Comparison of ENCODE assay signal across 8 mouse cellular contexts in genomic region chr17:13007730-13008425, GRCm38 (mm10). TPM values are rescaled to one million over a fixed set of nuclear protein-coding genes. Genes with fewer than 3 reads are reported as not detected.
DNase-seq lines count a peak whose midpoint lies in the region; ATAC-seq lines count a peak whose summit lies in the region.

No protein-coding gene starts in this region.

- H3K9me3 ChIP-seq in heart, embryonic 14.5 days (ENCODE audit: control insufficient read depth, low read length) = no peaks in the 10 kb centered on the region
- H3K9me3 ChIP-seq in liver, embryonic 13.5 days (replicated peaks) = no peaks in the 10 kb centered on the region
- H3K9me3 ChIP-seq in stomach, embryonic 16.5 days (replicated peaks; ENCODE audit: control insufficient read depth, low read length) = no peaks in the 10 kb centered on the region

- H3K4me3 ChIP-seq in brown adipose tissue, adult 24 weeks (ENCODE audit: insufficient read depth, low read depth, low read length) = peak overlapping the region; percentile 82
- peak overlapping the region; percentile 61 to 76 for H3K4me3 ChIP-seq in heart, embryonic 14.5 days (ENCODE audit: control insufficient read depth in 1 of 2, insufficient read depth in 1 of 2, low read depth in 1 of 2, low read length in 2 of 2)
- peak overlapping the region; percentile 89 for H3K4me3 ChIP-seq in liver, embryonic 13.5 days (replicated peaks)
- peak overlapping the region; percentile 82 for H3K4me3 ChIP-seq in stomach, embryonic 16.5 days (replicated peaks; ENCODE audit: low read length)

- peak; percentile 96 for DNase-seq in CD4-positive, CD25-positive, alpha-beta regulatory T cell, adult 2 months (ENCODE audit: low read depth, low spot score)
- peak; percentile 46 for DNase-seq in fat pad, adult 2 months (ENCODE audit: extremely low read depth, low read depth, low spot score)
- DNase-seq in kidney, postnatal 14 days = peak; percentile 99
- peak; percentile 99 for DNase-seq in liver, embryonic 13.5 days
- peak; percentile 97 for DNase-seq in neural tube, embryonic 10.5 days (ENCODE audit: extremely low spot score, low spot score)

- peak; percentile 98 for ATAC-seq in heart, embryonic 14.5 days (ENCODE audit: insufficient number of reproducible peaks, insufficient read depth, low FRiP score, low read depth)
- ATAC-seq in liver, embryonic 13.5 days (ENCODE audit: low read depth) = peak; percentile 98
- ATAC-seq in stomach, embryonic 16.5 days (ENCODE audit: insufficient read depth, low FRiP score) = peak; percentile 98

- peak overlapping the region; percentile 92 for H3K27ac ChIP-seq in brown adipose tissue, adult 24 weeks (replicated peaks; ENCODE audit: low read depth, low read length)
- peak overlapping the region; percentile 92 to 94 for H3K27ac ChIP-seq in heart, embryonic 14.5 days (replicated peaks in 1 of 2; ENCODE audit: control insufficient read depth in 1 of 2, insufficient read depth in 1 of 2, low read depth in 2 of 2, low read length in 2 of 2)
- H3K27ac ChIP-seq in liver, embryonic 13.5 days = peak overlapping the region; percentile 92
- peak overlapping the region; percentile 89 for H3K27ac ChIP-seq in stomach, embryonic 16.5 days (ENCODE audit: low read length)

- peak overlapping the region; percentile 73 for H3K4me2 ChIP-seq in heart, embryonic 14.5 days (ENCODE audit: low read length)
- H3K4me2 ChIP-seq in liver, embryonic 13.5 days = peak overlapping the region; percentile 91
- H3K4me2 ChIP-seq in stomach, embryonic 16.5 days (ENCODE audit: low read depth, low read length) = peak overlapping the region; percentile 86

- peak overlapping the region; percentile 88 for H3K9ac ChIP-seq in heart, embryonic 14.5 days (ENCODE audit: low read length)
- H3K9ac ChIP-seq in liver, embryonic 13.5 days = peak overlapping the region; percentile 91
- peak overlapping the region; percentile 74 for H3K9ac ChIP-seq in stomach, embryonic 16.5 days (ENCODE audit: low read length)

- H3K4me1 ChIP-seq in brown adipose tissue, adult 24 weeks (ENCODE audit: control insufficient read depth, insufficient read depth, insufficient read length, low read length) = no peaks in the 10 kb centered on the region; the same call in 1 of the 2 replicates
- H3K4me1 ChIP-seq in heart, embryonic 14.5 days (ENCODE audit: control insufficient read depth in 2 of 2, insufficient read depth in 2 of 2, low read length in 2 of 2) = peaks cover 3 to 10% of the 10 kb centered on the region in 2 experiments; a peak in 2 of 4 replicates
- H3K4me1 ChIP-seq in liver, embryonic 13.5 days (replicated peaks) = peaks cover 35% of the 10 kb centered on the region
- H3K4me1 ChIP-seq in stomach, embryonic 16.5 days (ENCODE audit: control insufficient read depth, insufficient read depth, low read length) = peaks cover 13% of the 10 kb centered on the region

- WGBS in heart, embryonic 14.5 days = under 1% methylated on average over 70 of the region's 76 CpGs
- WGBS in liver, embryonic 13.5 days (ENCODE audit: insufficient replicate concordance) = under 1% methylated on average over 75 of the region's 76 CpGs
- 0% methylated on average over 76 of the region's 76 CpGs for WGBS in stomach, embryonic 16.5 days

- peaks cover 28% of the 10 kb centered on the region for H3K36me3 ChIP-seq in heart, embryonic 14.5 days (ENCODE audit: control insufficient read depth, insufficient read depth, low read length)
- H3K36me3 ChIP-seq in liver, embryonic 13.5 days = peaks cover 24% of the 10 kb centered on the region
- no peaks in the 10 kb centered on the region for H3K36me3 ChIP-seq in stomach, embryonic 16.5 days (ENCODE audit: control insufficient read depth, insufficient read depth, low read length)

- no peaks in the 10 kb centered on the region for H3K27me3 ChIP-seq in heart, embryonic 14.5 days (ENCODE audit: control insufficient read depth, insufficient read depth, low read length)
- no peaks in the 10 kb centered on the region for H3K27me3 ChIP-seq in liver, embryonic 13.5 days
- no peaks in the 10 kb centered on the region for H3K27me3 ChIP-seq in stomach, embryonic 16.5 days (ENCODE audit: control insufficient read depth, insufficient read depth, low read length)

RNA-seq across cellular contexts. Expression of gene Sod2, which starts 1.2 kb away (rescaled TPM):
- 1,013 and 1,407 TPM in 2 replicates for polyA plus RNA-seq in brown adipose tissue, adult 24 weeks (2012; ENCODE audit: insufficient read depth, insufficient read length, missing spikeins)
- 520 and 533 TPM in 2 replicates for polyA plus RNA-seq in heart, embryonic 14.5 days (2014; fragmentation: Nextera tagmentation; extraction: Ambion mirVana)
- 146 and 149 TPM in 2 replicates for polyA plus RNA-seq in liver, embryonic 13.5 days (2015; fragmentation: Nextera tagmentation; extraction: Ambion mirVana)
- polyA plus RNA-seq in stomach, embryonic 16.5 days (2015; fragmentation: Nextera tagmentation; extraction: Ambion mirVana) = 125 and 130 TPM in 2 replicates

RNA-seq across cellular contexts. Expression of gene Wtap, which starts 13.9 kb away (rescaled TPM):
- 59.6 and 62.5 TPM in 2 replicates for polyA plus RNA-seq in brown adipose tissue, adult 24 weeks (2012; ENCODE audit: insufficient read depth, insufficient read length, missing spikeins)
- polyA plus RNA-seq in heart, embryonic 14.5 days (2014; fragmentation: Nextera tagmentation; extraction: Ambion mirVana) = 83.1 and 85.7 TPM in 2 replicates
- polyA plus RNA-seq in liver, embryonic 13.5 days (2015; fragmentation: Nextera tagmentation; extraction: Ambion mirVana) = 63.4 and 69.1 TPM in 2 replicates
- 101 and 105 TPM in 2 replicates for polyA plus RNA-seq in stomach, embryonic 16.5 days (2015; fragmentation: Nextera tagmentation; extraction: Ambion mirVana)

RNA-seq across cellular contexts. Expression of gene Gpr31b, which starts 44.2 kb away (rescaled TPM):
- not detected in 2 replicates for polyA plus RNA-seq in brown adipose tissue, adult 24 weeks (2012; ENCODE audit: insufficient read depth, insufficient read length, missing spikeins)
- polyA plus RNA-seq in heart, embryonic 14.5 days (2014; fragmentation: Nextera tagmentation; extraction: Ambion mirVana) = 0.30 TPM in 1 of 2 replicates, not detected in the other
- not detected in 2 replicates for polyA plus RNA-seq in liver, embryonic 13.5 days (2015; fragmentation: Nextera tagmentation; extraction: Ambion mirVana)
- not detected in 2 replicates for polyA plus RNA-seq in stomach, embryonic 16.5 days (2015; fragmentation: Nextera tagmentation; extraction: Ambion mirVana)

RNA-seq across cellular contexts. Expression of gene Acat2, which starts 47.3 kb away (rescaled TPM):
- polyA plus RNA-seq in brown adipose tissue, adult 24 weeks (2012; ENCODE audit: insufficient read depth, insufficient read length, missing spikeins) = 236 TPM in 2 replicates
- 22.8 and 25.6 TPM in 2 replicates for polyA plus RNA-seq in heart, embryonic 14.5 days (2014; fragmentation: Nextera tagmentation; extraction: Ambion mirVana)
- polyA plus RNA-seq in liver, embryonic 13.5 days (2015; fragmentation: Nextera tagmentation; extraction: Ambion mirVana) = 87.7 and 104 TPM in 2 replicates
- 137 TPM in 2 replicates for polyA plus RNA-seq in stomach, embryonic 16.5 days (2015; fragmentation: Nextera tagmentation; extraction: Ambion mirVana)

RNA-seq across cellular contexts. Expression of gene Tcp10b, which starts 53.0 kb away (rescaled TPM):
- polyA plus RNA-seq in brown adipose tissue, adult 24 weeks (2012; ENCODE audit: insufficient read depth, insufficient read length, missing spikeins) = 0.91 TPM in 1 of 2 replicates, not detected in the other
- polyA plus RNA-seq in heart, embryonic 14.5 days (2014; fragmentation: Nextera tagmentation; extraction: Ambion mirVana) = 0.15 TPM in 1 of 2 replicates, not detected in the other
- polyA plus RNA-seq in liver, embryonic 13.5 days (2015; fragmentation: Nextera tagmentation; extraction: Ambion mirVana) = not detected in 2 replicates
- polyA plus RNA-seq in stomach, embryonic 16.5 days (2015; fragmentation: Nextera tagmentation; extraction: Ambion mirVana) = 0.15 TPM in 1 of 2 replicates, not detected in the other

Comparison
In these comparisons a context has a peak if more than half of its experiments do, and no peak if none do; other contexts are left out.
1. Peak in every context shown above with its lines: DNase-seq, ATAC-seq, H3K4me3 ChIP-seq and H3K27ac ChIP-seq.
2. DNase-seq: peak in every context shown above with its lines; median percentile 99 in kidney, postnatal 14 days; 99 in liver, embryonic 13.5 days; 97 in neural tube, embryonic 10.5 days; 96 in CD4-positive, CD25-positive, alpha-beta regulatory T cell, adult 2 months; 46 in fat pad, adult 2 months.